Mouse (Mus musculus): ENCODE measurements around the gene Srgap2.

GRCm38 (mm10) chr1:131513136-131513535 lies 14.0 kb downstream of the Srgap2 start:
- TF ChIP-seq POLR2A (IDR thresholded peaks at IDR 0.05; ENCODE audit: borderline replicate concordance, low read depth, low read length) (no peak), CTCF (IDR thresholded peaks at IDR 0.05; ENCODE audit: low read depth, low read length) (no peak)

Measured in bone marrow macrophage, adult 2 months (primary cell).